ENCODE assay signal across 8 mouse cellular contexts in genomic region chr8:127118373-127118861, GRCm38 (mm10). TPM values are rescaled to one million over a fixed set of nuclear protein-coding genes. Genes with fewer than 3 reads are reported as not detected.
DNase-seq lines count a peak whose midpoint lies in the region; ATAC-seq lines count a peak whose summit lies in the region.
"Had no signal": no experiment of that assay in that cellular context is flagged by ENCODE, and none has a peak within 500 bp of the region (broad histone marks: within the 10 kb centered on the region; RNA-seq: fewer than 3 reads in every experiment).

No protein-coding gene starts in this region.

- peak; percentile 65; the same call in 1 of the 2 replicates for ATAC-seq in embryonic facial prominence, embryonic 15.5 days (ENCODE audit: insufficient number of reproducible peaks, low FRiP score, low TSS enrichment, low read depth)

- no peaks in the 10 kb centered on the region for H3K36me3 ChIP-seq in embryonic facial prominence, embryonic 15.5 days

- no peaks in the 10 kb centered on the region for H3K27me3 ChIP-seq in embryonic facial prominence, embryonic 15.5 days

- WGBS in embryonic facial prominence, embryonic 15.5 days, result 39% methylated on average over 11 of the region's 11 CpGs

- peaks cover 36% of the 10 kb centered on the region for H3K4me1 ChIP-seq in embryonic facial prominence, embryonic 15.5 days

- H3K4me2 ChIP-seq in embryonic facial prominence, embryonic 15.5 days (replicated peaks), result 0 out of 2 replicates have a peak overlapping the region, but pooled peaks have one; percentile 17

- no peak overlapping the region for H3K4me3 ChIP-seq in embryonic facial prominence, embryonic 15.5 days (replicated peaks)

- H3K27ac ChIP-seq in embryonic facial prominence, embryonic 15.5 days (replicated peaks), result peak overlapping the region; percentile 53

- peak; percentile 22 for DNase-seq in kidney, postnatal 10 days
- DNase-seq in kidney, adult 9 months, result no peak
- DNase-seq in gastrocnemius, postnatal 10 days, result peak; percentile 55
- peak; percentile 43 to 71 for DNase-seq in layer of hippocampus, adult 18-20 months (ENCODE audit: low spot score in 2 of 2)
- DNase-seq in thymus, postnatal 4 days, result no peak
- no peak for DNase-seq in spleen, adult 18-20 months
- DNase-seq: embryo, embryonic 11 days had no signal

- H3K9ac ChIP-seq in embryonic facial prominence, embryonic 15.5 days, result no peak overlapping the region

- H3K9me3 ChIP-seq in embryonic facial prominence, embryonic 15.5 days (replicated peaks), result no peaks in the 10 kb centered on the region

RNA-seq across cellular contexts. Expression of gene Pard3, which starts 54.7 kb away (rescaled TPM):
- 38.1 and 38.3 TPM in 2 replicates for polyA plus RNA-seq in embryonic facial prominence, embryonic 15.5 days (2015; fragmentation: Nextera tagmentation; extraction: Ambion mirVana)
- 10 to 100 TPM; 30.3 to 37.2 TPM for total RNA-seq in gastrocnemius, postnatal 10 days (2021)
- 10 to 100 TPM; 23.7 to 24.4 TPM for total RNA-seq in layer of hippocampus, adult 18-20 months (2021)

Comparison
In these comparisons a context has a peak if more than half of its experiments do, and no peak if none do; other contexts are left out.
1. DNase-seq: peak in kidney, postnatal 10 days (single experiment), gastrocnemius, postnatal 10 days (single experiment) and layer of hippocampus, adult 18-20 months (2 of 2); none in kidney, adult 9 months (single experiment), thymus, postnatal 4 days (single experiment) and spleen, adult 18-20 months (0 of 2).